30 mouse cellular contexts compared by ENCODE assay signal in genomic region chr19:34119102-34119501, GRCm38 (mm10). TPM values are rescaled to one million over a fixed set of nuclear protein-coding genes. Genes with fewer than 3 reads are reported as not detected.
"Had no signal": no experiment of that assay in that cellular context is flagged by ENCODE, and none has a peak within 500 bp of the region (broad histone marks: within the 10 kb centered on the region; RNA-seq: fewer than 3 reads in every experiment).

No protein-coding gene starts in this region.

- H3K36me3 ChIP-seq: intestine, embryonic 15.5 days; limb, embryonic 12.5 days; limb, embryonic 15.5 days; midbrain, embryonic 10.5 days; midbrain, embryonic 13.5 days had no signal

- DNase-seq: kidney, adult 11 months; kidney, adult 8-10 months; kidney, postnatal 25 days; layer of hippocampus, adult 9-11 months; left cerebral cortex, postnatal 4 days; liver, postnatal 0 days; lung, embryonic 14.5 days; lung, postnatal 36 days; thymus, postnatal 25 days had no signal

- H3K4me1 ChIP-seq: intestine, embryonic 15.5 days; limb, embryonic 12.5 days; limb, embryonic 15.5 days; midbrain, embryonic 10.5 days; midbrain, embryonic 13.5 days had no signal

- H3K4me2 ChIP-seq: intestine, embryonic 15.5 days; limb, embryonic 12.5 days; limb, embryonic 15.5 days; liver, embryonic 11.5 days; lung, embryonic 14.5 days; midbrain, embryonic 13.5 days had no signal

- H3K27me3 ChIP-seq: intestine, embryonic 15.5 days; limb, embryonic 12.5 days; limb, embryonic 15.5 days; megakaryocyte, embryonic 14.5 days; midbrain, embryonic 13.5 days had no signal

- H3K4me3 ChIP-seq: intestine, embryonic 15.5 days; layer of hippocampus, adult 2 months; limb, embryonic 12.5 days; limb, embryonic 15.5 days; megakaryocyte, embryonic 14.5 days; midbrain, embryonic 10.5 days; midbrain, embryonic 13.5 days had no signal

- ATAC-seq: intestine, embryonic 15.5 days; liver, postnatal 0 days; lung, postnatal 0 days; midbrain, embryonic 13.5 days; midbrain, embryonic 16.5 days had no signal

- H3K27ac ChIP-seq: intestine, embryonic 15.5 days; kidney, postnatal 0 days; layer of hippocampus, adult 2 months; limb, embryonic 12.5 days; limb, embryonic 15.5 days; liver, embryonic 14.5 days; midbrain, embryonic 10.5 days; midbrain, embryonic 13.5 days had no signal

RNA-seq across cellular contexts. Expression of gene Lipm, which starts 18.4 kb away (rescaled TPM):
- total RNA-seq: monocyte, adult 5-6 weeks had no signal
- polyA plus RNA-seq: intestine, embryonic 15.5 days; kidney, postnatal 0 days; large intestine, adult 2 months; liver, embryonic 11.5 days; liver, embryonic 14.5 days; liver, postnatal 0 days; lung, embryonic 14.5 days; lung, postnatal 0 days; midbrain, embryonic 10.5 days; midbrain, embryonic 13.5 days; midbrain, embryonic 16.5 days; neural tube, embryonic 11.5 days; neural tube, embryonic 14.5 days; small intestine, adult 2 months; spleen, adult 2 months had no signal

RNA-seq across cellular contexts. Expression of gene Ankrd22, which starts 46.8 kb away (rescaled TPM):
- total RNA-seq: layer of hippocampus, adult 2 months; monocyte, adult 5-6 weeks had no signal
- polyA plus RNA-seq: liver, embryonic 11.5 days; lung, embryonic 14.5 days; midbrain, embryonic 13.5 days; midbrain, embryonic 16.5 days; neural tube, embryonic 14.5 days; small intestine, adult 2 months had no signal

RNA-seq across cellular contexts. Expression of gene Lipn, which starts 51.9 kb away (rescaled TPM):
- total RNA-seq: layer of hippocampus, adult 2 months; left cerebral cortex, adult 8-10 months; left cerebral cortex, postnatal 14 days; left cerebral cortex, postnatal 4 days; monocyte, adult 5-6 weeks had no signal
- polyA plus RNA-seq: intestine, embryonic 15.5 days; kidney, postnatal 0 days; large intestine, adult 2 months; limb, embryonic 12.5 days; limb, embryonic 15.5 days; liver, embryonic 11.5 days; liver, embryonic 14.5 days; liver, postnatal 0 days; lung, embryonic 14.5 days; lung, postnatal 0 days; midbrain, embryonic 10.5 days; midbrain, embryonic 13.5 days; midbrain, embryonic 16.5 days; neural tube, embryonic 11.5 days; neural tube, embryonic 14.5 days; small intestine, adult 2 months; thymus, postnatal 0 days had no signal
